Mouse (Mus musculus) skeletal muscle tissue, postnatal 0 days (tissue): ENCODE measurements around the gene Csf2ra. TPM values are rescaled to one million over a fixed set of nuclear protein-coding genes. Genes with fewer than 3 reads are reported as not detected.

ENCODE experiments used
- polyA plus RNA-seq: library from polyadenylated mRNA; unstranded; fragments of >200 nt; fragmentation: Nextera tagmentation; extraction: Ambion mirVana; gene quantifications from 2 replicates; pipeline ENCODE4 v1.2.1, GENCODE M21; 2015

Csf2ra gene
- polyA plus RNA-seq = 10.5 and 11.2 TPM in 2 replicates

DNA sequence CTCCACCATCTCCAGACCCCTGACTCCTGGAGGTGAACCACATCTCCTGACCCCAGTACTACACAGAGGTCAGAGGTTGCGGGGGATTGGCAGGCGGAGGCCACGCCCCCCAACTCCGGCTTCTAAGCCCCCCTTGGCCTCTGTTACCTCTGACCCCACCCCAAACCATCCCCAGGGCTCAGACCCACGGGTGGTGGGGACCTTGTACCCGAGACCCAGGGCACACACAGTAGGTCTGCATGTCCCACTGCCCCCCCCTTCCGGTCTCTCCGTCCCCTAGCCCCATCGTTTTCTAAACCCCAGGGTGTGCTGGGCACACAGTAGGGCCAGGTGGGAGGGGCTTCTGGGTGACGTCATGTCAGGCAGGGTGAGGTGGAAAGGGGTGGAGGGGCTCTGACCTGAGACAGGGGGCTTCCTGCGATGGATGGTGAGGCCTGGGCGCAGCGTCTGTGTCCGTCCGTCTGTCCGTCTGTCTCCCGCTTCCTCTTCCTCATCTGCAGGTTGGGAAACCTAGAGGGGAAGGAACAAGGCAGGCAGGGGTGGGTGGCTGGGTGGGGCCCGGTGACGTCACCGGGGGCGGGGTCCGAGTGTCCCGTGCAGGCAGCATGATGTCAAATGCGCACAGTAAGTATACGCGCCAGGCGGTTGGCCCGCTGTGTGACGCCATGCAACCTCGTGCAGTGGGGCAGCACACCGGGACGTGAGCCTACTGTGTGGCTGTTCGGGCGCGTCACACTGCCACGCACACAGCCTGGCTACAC, at the start of gene Csf2ra:
Gene Csf2ra, minus strand, starts transcription at position 489 of the 761 bp plus-strand sequence.

DNA sequence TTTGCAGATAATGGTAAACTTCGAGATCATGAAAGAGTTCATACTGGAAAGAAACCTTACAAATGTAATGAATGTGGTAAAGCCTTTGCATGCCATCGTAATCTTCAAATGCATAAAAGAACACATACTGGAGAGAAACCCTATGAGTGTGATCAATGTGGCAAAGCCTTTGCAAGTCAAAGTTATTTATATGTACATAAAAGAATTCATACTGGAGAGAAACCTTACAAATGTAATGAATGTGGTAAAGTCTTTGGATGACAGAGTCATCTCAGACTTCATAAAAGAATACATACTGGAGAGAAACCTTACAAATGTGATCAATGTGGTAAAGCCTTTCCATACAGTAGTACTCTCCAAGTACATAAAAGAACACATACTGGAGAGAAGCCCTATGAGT, 44.6 kb downstream of the Csf2ra start, which contains the start of gene Gm6020:
Gene Gm6020, plus strand, starts transcription at position 301 of the 400 bp plus-strand sequence.

DNA sequence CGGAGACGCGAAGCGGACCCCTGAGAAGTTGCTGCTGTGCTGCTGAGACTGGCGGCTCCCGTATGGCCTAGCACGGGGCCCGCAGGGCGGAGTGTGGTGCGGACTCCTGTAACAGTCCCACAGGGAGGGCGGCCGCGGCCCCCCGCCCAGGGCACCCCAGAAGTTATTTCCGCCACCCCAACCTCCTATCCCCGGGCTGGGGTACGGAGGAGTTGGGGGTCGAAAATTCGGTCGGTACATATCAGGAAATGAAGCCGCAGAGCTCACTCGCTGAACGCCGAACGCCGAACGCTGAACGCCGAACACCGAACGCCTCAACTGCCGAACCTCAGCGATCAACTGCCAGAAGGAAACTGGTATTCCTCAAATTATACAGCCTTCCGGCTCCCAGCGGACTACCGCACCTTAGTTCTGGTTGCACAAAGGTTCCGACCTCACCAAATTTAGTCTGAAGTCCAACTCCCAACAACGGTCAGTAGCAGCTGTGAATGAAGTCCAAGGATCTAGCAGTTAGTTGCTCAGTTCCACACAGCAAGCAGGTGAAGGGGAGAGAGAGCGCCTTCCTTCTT, 52.4 kb downstream of the Csf2ra start, which contains the start of gene Gm7102:
Gene Gm7102, minus strand, starts transcription at position 554 of the 569 bp plus-strand sequence.

Other genes starting within 250 kb of the Csf2ra start
- 12.4 and 12.6 TPM in 2 replicates for gene Zfp950, start 87.6 kb downstream of the Csf2ra start, polyA plus RNA-seq
- gene Gm7102, start 52.1 kb downstream of the Csf2ra start, polyA plus RNA-seq = 0.13 and 0.16 TPM in 2 replicates
- not detected in 2 replicates for gene Gm6020, start 44.5 kb downstream of the Csf2ra start, polyA plus RNA-seq
- gene Gm21060, start 68.6 kb upstream of the Csf2ra start, polyA plus RNA-seq = not detected in 2 replicates